Mouse (Mus musculus) liver, embryonic 14.5 days (tissue): Measurements from ENCODE around the gene Hoga1.

Experiments used
- CTCF ChIP-seq: IDR thresholded peaks from 2 replicates; pipeline ENCODE4 v1.5.1; 2016; ENCODE audit warnings: antibody characterized with exemption, low read depth, control low read depth
- EP300 ChIP-seq: IDR thresholded peaks from 2 replicates; pipeline ENCODE4 v1.6.1; 2016; ENCODE audit warnings: antibody characterized with exemption, low read depth

GRCm38 (mm10) chr19:42075992-42076391, 30.6 kb downstream of the Hoga1 start:
- TF ChIP-seq EP300 (no peak), CTCF (no peak)
